Mouse (Mus musculus) lung, postnatal 0 days (tissue): Measurements from ENCODE around the gene Pradc1. TPM values are rescaled to one million over a fixed set of nuclear protein-coding genes. Genes with fewer than 3 reads are reported as not detected.
A peak's percentile ranks its signal among the peaks of the same experiment; 100 is the strongest.

Experiments
- ATAC-seq: fragments of 200-750 bp; cut with Nextera tagmentation; 2 replicates; pipeline ENCODE4 v1.8.0; 2017; ENCODE audit warnings: moderate library complexity
- DNase-seq: peaks from one replicate; pipeline ENCODE4 v3.0.0-alpha.2; 2016; ENCODE audit warnings: low spot score
- H3K27ac ChIP-seq: fragments of 300-500 bp; sonication (generic); 2 replicates; pipeline ENCODE4 v1.5.1; 2014; ENCODE audit warnings: antibody characterized with exemption, mild to moderate bottlenecking, low read length, mixed read lengths
- H3K27me3 ChIP-seq: fragments of 300-500 bp; sonication (generic); replicated peaks from 2 replicates; pipeline ENCODE4 v1.6.1; 2014; ENCODE audit warnings: low read length, mixed read lengths; ENCODE audit not compliant: insufficient read depth
- H3K36me3 ChIP-seq: fragments of 300-500 bp; sonication (generic); 2 replicates; pipeline ENCODE4 v1.6.1; 2014; ENCODE audit warnings: low read length, mixed read lengths; ENCODE audit not compliant: insufficient read depth
- H3K4me1 ChIP-seq: fragments of 300-500 bp; sonication (generic); 2 replicates; pipeline ENCODE4 v1.6.1; 2014; ENCODE audit warnings: antibody characterized with exemption, low read depth, low read length, mixed read lengths; ENCODE audit not compliant: insufficient read depth
- H3K4me2 ChIP-seq: fragments of 300-500 bp; sonication (generic); replicated peaks from 2 replicates; pipeline ENCODE4 v1.6.1; 2014; ENCODE audit warnings: low read depth, mild to moderate bottlenecking, low read length, moderate library complexity, mixed read lengths
- H3K4me3 ChIP-seq: fragments of 300-500 bp; sonication (generic); 2 replicates; pipeline ENCODE4 v1.5.1; 2014; ENCODE audit warnings: low read depth, low read length
- H3K9ac ChIP-seq: fragments of 300-500 bp; sonication (generic); replicated peaks from 2 replicates; pipeline ENCODE4 v1.6.1; 2014; ENCODE audit warnings: low read depth, mild to moderate bottlenecking
- H3K9me3 ChIP-seq: fragments of 300-500 bp; sonication (generic); 2 replicates; pipeline ENCODE4 v1.6.1; 2016; ENCODE audit warnings: low read length, mixed read lengths
- CTCF ChIP-seq: IDR thresholded peaks from 2 replicates; pipeline ENCODE4 v1.5.1; 2016; ENCODE audit warnings: antibody characterized with exemption, mild to moderate bottlenecking
- EP300 ChIP-seq: IDR thresholded peaks from 2 replicates; pipeline ENCODE4 v1.6.1; 2016; ENCODE audit warnings: antibody characterized with exemption, mild to moderate bottlenecking, control low read depth
- whole genome bisulfite sequencing: fragments of 180-500 bp; shearing (Covaris S2); extraction: QIAGEN DNeasy Blood & Tissue Kit; methylation state at CpG from one replicate; pipeline ENCODE4 v1.1.7; 2014; 5-methylcytosine and 5-hydroxymethylcytosine counted together
- polyA plus RNA-seq: library from polyadenylated mRNA; unstranded; fragments of >200 nt; fragmentation: Nextera tagmentation; extraction: Ambion mirVana; gene quantifications from 2 replicates; pipeline ENCODE4 v1.2.1, GENCODE M21; 2015

Pradc1 gene
- polyA plus RNA-seq, 1 experiment from 2014 or later, result 54.0 TPM

DNA sequence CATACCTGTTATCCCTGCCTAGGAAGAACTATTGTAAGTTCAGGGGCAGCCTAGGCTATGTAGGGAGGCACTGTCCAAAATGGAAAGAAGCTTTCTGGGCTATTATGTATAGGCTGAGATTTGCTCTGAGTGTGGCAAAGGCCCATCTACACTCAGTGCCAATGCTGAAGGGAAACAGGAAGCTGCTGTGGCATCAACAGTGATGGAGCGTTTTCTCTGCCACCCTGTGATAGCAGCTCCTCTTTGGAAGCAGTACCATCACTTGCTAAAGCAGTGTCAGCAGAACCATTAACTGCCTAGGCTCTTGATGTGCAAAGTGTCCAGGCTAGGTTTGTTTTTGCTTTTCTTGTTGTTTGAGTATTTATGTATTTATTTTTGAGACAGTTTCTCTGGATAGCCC is 15.6 kb downstream of the Pradc1 start:
- WGBS, result 65% methylated on average over 1 of the region's 1 CpGs
- H3K27me3 ChIP-seq, result no peaks in the 10 kb centered on the region

DNA sequence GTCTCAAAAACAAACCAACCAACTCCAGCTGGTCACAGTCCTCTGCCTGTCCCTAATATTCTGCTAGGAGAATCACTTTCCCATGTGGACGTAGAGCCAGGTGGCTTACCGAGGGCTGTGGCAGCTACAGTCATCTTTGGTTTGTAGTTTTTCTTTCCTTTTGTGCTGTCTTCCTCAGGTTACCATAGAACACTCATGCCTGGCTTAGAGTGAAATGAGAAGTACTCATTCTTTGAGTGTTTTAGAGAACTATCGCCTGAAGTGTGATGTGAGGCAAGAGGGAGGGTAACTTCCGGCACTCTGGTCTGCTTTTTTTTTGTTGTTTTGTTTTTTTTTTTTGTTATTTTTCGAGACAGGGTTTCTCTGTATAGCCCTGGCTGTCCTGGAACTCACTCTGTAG is 17.9 kb downstream of the Pradc1 start:
- Histone ChIP-seq H3K36me3 (no peaks in the 10 kb centered on the region), H3K4me2 (no peak overlapping the region), H3K9me3 (no peaks in the 10 kb centered on the region), H3K9ac (no peak overlapping the region; the same call in 1 of the 2 replicates), H3K4me3 (no peak overlapping the region), H3K27me3 (no peaks in the 10 kb centered on the region), H3K27ac (peak overlapping the region; percentile 38), H3K4me1 (peaks cover 3% of the 10 kb centered on the region; the same call in 1 of the 2 replicates)
- DNase-seq, result peak; percentile 69
- ATAC-seq, result no peak
- WGBS, result 55% methylated on average over 5 of the region's 5 CpGs
- TF ChIP-seq CTCF, result no peak
- peak; percentile 52; the same call in 1 of the 2 replicates for TF ChIP-seq EP300

More for the DNA sequence above, 15.6 kb downstream of the Pradc1 start:
- no peak overlapping the region for H3K4me2 ChIP-seq
- DNase-seq (no peak), ATAC-seq (no peak)
- H3K4me1 ChIP-seq, result peaks cover 3% of the 10 kb centered on the region; the same call in 1 of the 2 replicates
- H3K9me3 ChIP-seq, result no peaks in the 10 kb centered on the region
- no peak for TF ChIP-seq CTCF
- H3K27ac ChIP-seq, result no peak overlapping the region
- no peak overlapping the region for H3K4me3 ChIP-seq
- no peak overlapping the region for H3K9ac ChIP-seq
- H3K36me3 ChIP-seq, result 0 out of 2 replicates have a peak, but pooled peaks cover 3% of the 10 kb centered on the region

DNA sequence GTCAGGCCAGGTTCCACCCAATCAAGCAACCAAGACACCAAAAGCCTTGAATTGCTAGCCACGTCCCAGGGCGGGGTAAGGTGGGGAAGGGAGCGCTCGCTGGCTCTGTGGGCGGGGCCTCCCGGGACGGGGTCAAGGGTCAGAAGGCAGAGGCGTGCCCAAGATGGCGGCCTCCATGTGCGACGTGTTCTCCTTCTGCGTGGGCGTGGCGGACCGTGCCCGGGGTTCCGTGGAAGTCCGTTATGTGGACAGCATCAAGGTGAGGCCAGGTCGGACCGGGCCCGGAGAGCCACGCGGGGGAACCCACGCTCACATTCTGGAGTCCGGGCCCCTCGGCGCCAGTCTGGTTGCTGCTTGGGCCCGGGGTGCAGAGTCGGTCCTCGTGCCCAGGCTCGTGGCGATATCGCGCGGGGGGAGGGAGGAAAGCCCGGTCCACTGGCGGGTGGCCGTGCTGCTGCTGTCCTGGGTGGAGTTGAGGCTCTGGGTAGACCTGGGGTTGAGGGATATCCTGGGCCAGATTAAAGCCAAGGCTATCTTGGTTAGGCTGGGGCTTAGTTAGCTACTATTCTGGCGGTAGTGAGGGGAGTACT is 19.8 kb downstream of the Pradc1 start, which contains the start of gene Smyd5:
TSS of gene Smyd5 (plus strand) at position 148 of the 590 bp plus-strand sequence.
- Histone ChIP-seq H3K27me3 (no peaks in the 10 kb centered on the region), H3K4me3 (peak within 1 kb of the TSS; percentile 72), H3K27ac (no peak within 1 kb of the TSS), H3K9me3 (no peaks in the 10 kb centered on the region), H3K9ac (peak within 1 kb of the TSS; percentile 27), H3K4me1 (peaks cover 3% of the 10 kb centered on the region; the same call in 1 of the 2 replicates), H3K4me2 (peak within 1 kb of the TSS; percentile 92), H3K36me3 (no peaks in the 10 kb centered on the region)
- DNase-seq (peak; percentile 79), ATAC-seq (peak; percentile 88)
- no peak for TF ChIP-seq CTCF
- no peak for TF ChIP-seq EP300
- under 1% methylated on average over 34 of the region's 39 CpGs for WGBS

DNA sequence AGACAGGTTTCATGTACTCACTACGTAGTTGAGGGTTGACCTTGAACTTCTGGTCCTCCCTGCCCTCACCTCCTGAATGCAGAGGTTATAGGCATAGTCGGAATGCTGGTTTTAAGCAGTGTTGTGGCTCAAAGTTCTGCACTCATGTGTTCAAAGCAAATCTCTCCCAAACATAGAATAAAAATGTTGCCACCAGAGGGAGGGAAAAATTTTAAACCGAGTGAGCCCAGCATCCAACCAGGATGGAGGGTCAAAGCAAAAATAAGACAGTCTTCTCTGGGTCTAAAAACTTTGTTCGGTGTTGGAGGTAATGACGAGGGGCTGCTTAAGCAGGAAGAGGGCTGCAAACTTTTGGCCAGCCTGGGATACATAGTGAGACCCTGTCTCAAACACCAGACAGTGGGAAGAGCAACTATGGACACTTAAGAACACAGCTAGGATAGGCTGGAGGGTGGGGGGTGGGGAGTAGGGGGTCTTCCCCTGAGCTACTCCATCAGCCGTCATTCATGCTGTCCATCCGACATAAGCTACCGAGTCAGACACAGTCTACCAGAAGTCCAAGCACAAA is 20.4 kb downstream of the Pradc1 start:
- 43% methylated on average over 8 of the region's 8 CpGs for WGBS

DNA sequence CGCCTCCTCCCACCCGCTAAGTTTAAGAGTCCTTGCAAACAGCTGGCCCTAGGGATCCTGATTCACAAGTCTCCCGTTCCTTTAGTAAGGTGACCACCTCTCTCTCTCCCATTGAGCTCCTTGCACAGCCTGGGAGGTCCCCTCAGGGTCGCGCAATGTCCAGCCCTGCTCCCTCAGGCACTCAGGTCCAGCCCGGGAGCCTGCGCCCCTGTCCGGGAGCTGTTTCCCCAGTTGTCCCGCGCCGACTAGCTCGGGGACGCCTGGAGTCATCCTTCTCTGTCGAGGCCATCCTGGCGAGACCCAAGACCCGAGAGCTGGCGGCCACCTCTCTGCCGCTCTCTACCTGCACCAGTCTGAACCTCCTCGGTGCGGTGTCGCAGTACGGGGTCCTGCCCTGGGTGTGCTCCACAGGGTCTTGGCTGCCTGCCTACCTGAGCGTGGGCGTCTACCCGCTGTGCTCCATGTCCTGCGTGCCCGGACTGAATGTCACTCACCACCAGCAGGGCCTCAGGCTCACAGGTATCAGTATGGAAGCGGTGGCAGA is 27.9 kb downstream of the Pradc1 start, which contains the start of gene Noto:
TSS of gene Noto (plus strand) at position 51 of the 544 bp plus-strand sequence.
- Histone ChIP-seq H3K27me3 (no peaks in the 10 kb centered on the region), H3K36me3 (no peaks in the 10 kb centered on the region), H3K9me3 (no peaks in the 10 kb centered on the region), H3K4me1 (no peaks in the 10 kb centered on the region), H3K4me3 (no peak within 1 kb of the TSS), H3K27ac (no peak within 1 kb of the TSS), H3K9ac (no peak within 1 kb of the TSS; the same call in 1 of the 2 replicates), H3K4me2 (peak within 1 kb of the TSS; percentile 28; the same call in 1 of the 2 replicates)
- DNase-seq, result no peak
- no peak for TF ChIP-seq EP300
- no peak for TF ChIP-seq CTCF
- 12% methylated on average over 28 of the region's 28 CpGs for WGBS
- 0 out of 2 replicates have a peak, but pooled peaks have one; percentile 7 for ATAC-seq

More for the DNA sequence above, 20.4 kb downstream of the Pradc1 start:
- no peaks in the 10 kb centered on the region for H3K36me3 ChIP-seq
- no peak for TF ChIP-seq EP300
- no peak for TF ChIP-seq CTCF
- H3K4me2 ChIP-seq, result peak overlapping the region; percentile 92
- H3K9me3 ChIP-seq, result no peaks in the 10 kb centered on the region
- H3K9ac ChIP-seq, result peak overlapping the region; percentile 27; the same call in 1 of the 2 replicates
- ATAC-seq (peak; percentile 16; the same call in 1 of the 2 replicates), DNase-seq (no peak)
- H3K27ac ChIP-seq, result no peak overlapping the region
- H3K4me1 ChIP-seq, result peaks cover 3% of the 10 kb centered on the region; the same call in 1 of the 2 replicates
- H3K4me3 ChIP-seq, result peak overlapping the region; percentile 72
- no peaks in the 10 kb centered on the region for H3K27me3 ChIP-seq

DNA sequence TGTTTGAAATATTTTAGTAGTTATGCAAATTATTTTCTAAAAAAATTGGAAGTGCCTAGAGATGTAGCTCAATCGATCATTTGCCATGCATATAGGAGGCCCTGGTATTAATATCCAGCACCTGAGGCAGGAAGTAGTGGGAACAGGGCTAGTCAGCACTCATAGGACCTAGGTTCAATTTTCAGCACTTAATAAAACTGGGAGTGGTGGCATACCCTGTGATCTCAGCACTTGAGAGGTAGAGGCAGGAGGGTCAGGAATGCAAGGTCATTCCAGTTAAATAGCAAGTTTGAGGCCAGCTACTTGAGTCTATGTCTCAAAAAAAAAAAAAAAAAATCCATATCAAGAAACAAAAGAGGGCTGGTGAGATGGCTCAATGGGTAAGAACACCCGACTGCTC is 32.6 kb downstream of the Pradc1 start:
- WGBS, result 49% methylated on average over 2 of the region's 2 CpGs
- Histone ChIP-seq H3K9ac (no peak overlapping the region), H3K27ac (peak overlapping the region; percentile 57; the same call in 1 of the 2 replicates), H3K36me3 (no peaks in the 10 kb centered on the region), H3K4me2 (no peak overlapping the region), H3K9me3 (no peaks in the 10 kb centered on the region), H3K4me3 (no peak overlapping the region), H3K4me1 (no peaks in the 10 kb centered on the region; the same call in 1 of the 2 replicates), H3K27me3 (no peaks in the 10 kb centered on the region)
- ATAC-seq, result peak; percentile 79
- peak; percentile 71 for DNase-seq
- no peak for TF ChIP-seq CTCF
- peak; percentile 53; the same call in 1 of the 2 replicates for TF ChIP-seq EP300
